Mouse (Mus musculus) MEL-GATA-1-ER (cell line): ENCODE data around the gene Tnni3k.

ENCODE experiments used
- DNase-seq: peaks from one replicate; pipeline ENCODE4 v3.0.0-alpha.2; 2012; ENCODE audit warnings: low read depth; ENCODE audit errors: extremely low read depth

Gene Tnni3k

DNA sequence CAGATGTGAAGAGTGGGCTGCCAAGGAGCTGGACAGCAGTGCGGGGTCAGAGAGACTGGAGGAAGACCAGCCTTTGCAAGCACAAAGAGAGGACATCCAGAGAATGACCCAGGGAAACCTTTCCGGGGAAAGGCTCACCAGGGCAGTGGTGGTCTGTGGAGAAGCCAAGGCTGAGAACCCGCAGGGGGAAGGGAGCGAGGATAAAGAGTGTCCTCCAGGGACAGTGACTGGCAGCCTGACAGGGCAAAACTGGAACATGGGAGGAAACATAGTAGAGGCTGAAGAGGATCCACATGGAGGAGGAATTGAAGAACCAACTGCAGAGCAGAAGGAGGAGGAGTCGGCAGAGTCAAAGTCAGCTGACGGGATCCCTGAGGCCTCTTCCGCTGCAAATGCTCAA is 291.1 kb downstream of the Tnni3k start:
- DNase-seq, result no peak

DNA sequence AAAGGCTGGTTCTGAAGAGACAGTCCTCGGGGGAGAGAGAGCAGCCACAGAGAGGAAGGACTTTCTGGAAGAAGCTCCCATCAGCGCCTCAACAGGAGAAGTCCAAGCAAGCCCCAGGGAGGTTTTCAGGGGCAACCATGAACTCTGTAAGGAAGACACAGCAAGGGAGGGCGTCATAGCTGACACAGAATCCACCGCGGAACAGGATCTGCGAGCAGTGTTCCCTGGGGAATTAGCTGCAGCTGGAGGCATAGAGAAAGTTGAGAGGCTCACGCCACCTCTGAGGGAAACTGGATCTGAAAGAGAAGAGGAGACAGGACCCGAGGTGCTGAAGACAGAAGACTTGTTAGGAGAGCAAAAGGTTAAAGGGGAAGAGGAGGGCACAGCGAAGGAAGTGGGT is 291.8 kb downstream of the Tnni3k start:
- no peak for DNase-seq

DNA sequence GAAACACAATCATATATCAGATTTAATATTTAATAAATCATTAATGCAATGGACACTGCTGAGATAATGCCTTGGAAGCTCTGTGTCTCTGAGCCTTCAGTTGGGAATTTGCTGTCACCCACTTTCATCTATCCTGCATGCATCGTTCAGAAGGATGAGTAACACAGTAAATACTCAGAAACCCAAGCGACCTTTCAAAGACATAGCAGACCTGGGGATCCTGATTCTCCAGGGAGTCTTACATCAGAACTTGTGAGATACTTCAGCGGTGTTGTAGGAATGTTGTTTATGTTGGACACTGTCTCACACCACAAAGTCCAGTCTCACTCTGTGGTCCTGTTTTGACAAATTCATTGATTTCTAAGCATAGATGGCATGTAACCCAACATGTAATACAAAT is 294.1 kb downstream of the Tnni3k start:
- DNase-seq, result no peak

DNA sequence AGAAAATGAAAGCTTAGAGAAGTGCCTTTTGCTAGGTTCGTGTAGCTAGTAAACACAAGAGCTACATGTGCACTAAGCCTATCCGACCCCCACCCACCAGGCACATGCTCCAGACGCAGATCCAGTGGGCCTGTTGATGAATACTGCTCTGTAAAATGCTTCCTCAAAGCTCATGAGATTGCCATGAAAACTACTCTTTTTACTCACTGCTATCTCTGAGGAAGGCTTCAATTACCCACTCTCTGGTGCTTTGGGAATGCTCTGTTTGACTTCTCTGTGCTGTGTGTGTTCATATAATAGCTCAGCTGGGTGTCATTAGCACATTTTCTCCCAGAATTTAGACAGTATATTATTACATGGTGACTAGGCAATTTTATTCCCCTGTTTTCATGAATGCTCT is 297.1 kb downstream of the Tnni3k start:
- no peak for DNase-seq

DNA sequence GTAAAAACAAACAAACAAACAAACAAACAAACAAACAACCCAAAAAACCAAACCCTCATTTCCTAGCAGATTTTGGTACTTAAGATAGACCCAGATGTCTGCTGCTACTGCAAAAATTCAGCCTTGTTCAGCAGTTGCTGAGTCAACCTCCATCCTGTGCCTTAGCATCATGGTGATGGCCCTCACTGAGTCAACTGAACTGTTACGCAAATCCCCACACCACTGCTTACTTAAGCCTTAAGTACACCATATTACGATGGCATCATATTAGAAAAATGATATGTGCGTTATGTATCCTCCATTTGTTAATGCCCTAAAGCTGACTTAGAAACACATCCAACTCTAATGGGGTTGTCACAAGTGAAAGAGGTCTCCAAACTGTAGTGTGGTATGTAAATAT is 300.0 kb downstream of the Tnni3k start:
- DNase-seq, result no peak

DNA sequence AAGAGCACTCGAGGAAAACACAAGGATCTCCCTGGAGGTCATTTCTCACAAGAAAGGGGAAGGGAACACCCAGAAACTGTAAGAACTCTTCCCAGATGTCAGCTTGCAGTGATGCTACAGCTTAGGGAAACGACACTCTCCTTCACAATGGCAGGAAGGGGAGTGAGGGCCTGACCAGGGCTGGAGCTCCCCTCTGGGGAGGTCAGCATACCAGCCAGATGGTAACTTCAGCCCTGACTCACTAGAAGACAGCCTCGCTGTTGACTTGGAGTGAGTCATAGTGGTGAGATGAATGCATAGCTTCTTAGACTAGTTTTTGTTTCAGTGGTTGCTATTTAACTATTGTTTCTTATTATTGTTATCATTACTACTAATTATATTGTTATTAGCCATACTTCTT is 300.7 kb downstream of the Tnni3k start:
- no peak for DNase-seq

DNA sequence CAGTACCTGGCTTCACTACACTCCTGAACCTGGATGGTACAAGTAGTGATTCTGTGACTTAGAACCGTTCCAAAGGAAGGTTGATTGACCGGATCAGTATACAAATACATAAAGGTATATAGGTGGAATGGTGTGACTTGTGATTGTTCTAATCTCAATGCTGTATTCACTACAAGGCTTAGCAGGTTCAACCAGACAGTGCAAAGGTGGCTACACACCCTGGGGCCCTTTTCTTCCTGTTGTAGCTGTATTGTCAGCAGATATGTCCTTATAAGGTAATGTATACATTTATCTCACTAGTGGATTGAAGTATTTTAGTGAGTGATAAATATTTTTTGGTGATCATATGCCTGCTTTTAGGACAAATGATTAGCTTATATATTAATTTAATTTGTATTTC is 310.9 kb downstream of the Tnni3k start:
- DNase-seq, result no peak

DNA sequence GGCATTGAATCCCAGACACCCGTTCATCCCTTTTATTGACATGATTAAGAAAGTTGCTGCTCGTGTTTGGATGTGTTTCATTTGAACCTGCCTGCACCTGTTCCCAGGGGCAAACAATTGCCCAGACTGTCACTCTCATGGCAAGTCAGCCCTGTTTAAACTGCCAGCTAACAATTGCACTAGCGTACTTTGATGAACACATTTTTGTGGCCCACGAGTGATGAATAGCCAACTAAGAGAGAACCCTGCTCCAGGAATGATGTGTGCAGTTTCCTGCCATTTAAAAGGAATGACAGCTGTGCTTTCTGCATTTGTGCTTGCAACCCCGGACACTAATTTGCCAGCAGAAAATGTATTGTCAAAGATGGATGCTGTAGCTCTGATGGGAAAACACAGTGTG is 312.3 kb downstream of the Tnni3k start:
- DNase-seq, result no peak

DNA sequence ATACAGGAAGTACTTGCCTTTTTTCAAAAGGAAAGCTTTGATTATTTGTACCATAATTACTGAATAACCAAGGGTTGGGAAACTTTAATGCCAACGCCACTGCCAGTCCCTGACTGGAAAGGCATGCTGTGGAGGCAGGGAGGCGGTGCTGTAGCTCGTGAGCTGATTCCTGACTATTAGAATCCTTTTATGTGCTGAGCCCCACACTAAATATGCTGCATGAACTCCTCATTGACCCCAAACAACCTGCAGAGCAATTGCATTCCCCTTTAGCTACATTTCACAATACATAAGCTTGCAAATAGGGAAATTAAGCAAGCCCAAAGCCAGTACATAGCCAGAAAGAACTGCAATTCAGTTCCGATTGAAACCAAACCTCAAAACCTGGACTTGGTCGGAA is 313.7 kb downstream of the Tnni3k start:
- no peak for DNase-seq
